Mouse (Mus musculus) ES-E14 (cell line): ENCODE results near the gene Gfod2.

Source experiments
- CHD2 ChIP-seq: IDR thresholded peaks from 2 replicates; pipeline ENCODE4 v1.6.1; 2014; ENCODE audit warnings: mild to moderate bottlenecking, low read depth, low read length, inconsistent platforms
- MAFK ChIP-seq: IDR thresholded peaks from 2 replicates; pipeline ENCODE4 v1.6.1; 2014; ENCODE audit warnings: mild to moderate bottlenecking, low read depth, low read length, inconsistent platforms; ENCODE audit not compliant: insufficient read depth

DNA sequence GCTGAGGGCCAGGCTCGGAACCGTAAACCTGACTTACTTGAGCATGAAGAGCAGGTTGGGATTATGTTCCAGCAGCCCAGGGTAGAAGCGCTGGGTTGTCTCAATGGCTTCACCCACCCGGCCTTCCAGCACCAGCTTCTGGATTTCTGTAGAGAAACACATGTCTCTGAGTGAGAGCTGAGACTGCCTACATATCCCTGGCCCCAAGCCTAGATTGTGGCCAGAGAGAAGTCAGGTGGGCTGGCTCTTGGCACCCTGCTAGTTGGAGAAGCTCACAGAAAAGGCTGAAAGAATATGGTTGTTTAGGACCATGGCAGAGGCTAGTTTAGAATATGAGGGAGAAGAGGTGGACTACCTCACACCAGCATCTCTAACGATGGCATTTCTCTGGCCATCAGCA, 16.0 kb upstream of the Gfod2 start:
- TF ChIP-seq CHD2 (no peak), MAFK (no peak)
